Mouse (Mus musculus): ENCODE data around the gene C130032M10Rik. TPM values are rescaled to one million over a fixed set of nuclear protein-coding genes. Genes with fewer than 3 reads are reported as not detected.

The C130032M10Rik gene
- polyA plus RNA-seq, 1 experiment from 2014 or later = 0.16 TPM

DNA sequence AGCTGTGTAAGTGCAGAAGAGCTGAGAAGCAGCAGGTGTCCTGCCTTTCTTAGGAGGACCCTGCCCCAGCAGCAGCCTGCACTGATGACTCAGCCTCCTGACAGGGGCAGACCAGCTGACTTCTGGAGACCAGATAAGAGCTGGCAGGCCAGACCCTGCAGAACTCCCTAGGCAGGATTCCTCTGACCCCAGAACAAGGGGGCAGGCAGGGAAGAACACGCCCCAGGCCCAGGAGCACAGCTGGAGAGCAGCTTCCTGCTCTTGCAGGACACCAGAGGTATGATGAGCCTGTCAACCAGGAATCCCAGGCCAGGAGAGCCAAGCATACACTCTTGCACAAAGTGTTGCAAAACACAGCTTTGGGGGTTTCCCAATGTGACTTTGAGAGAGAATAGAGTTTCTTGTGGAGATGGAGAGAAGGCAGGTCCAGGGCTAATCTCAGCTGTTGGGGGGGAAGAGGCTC is 25.8 kb downstream of the C130032M10Rik start:
- H3K27me3 ChIP-seq (ENCODE audit: insufficient read depth, low read length) = no peaks in the 10 kb centered on the region
- no peak overlapping the region for H3K4me2 ChIP-seq (ENCODE audit: low read length)
- no peak overlapping the region for H3K27ac ChIP-seq
- H3K9ac ChIP-seq (ENCODE audit: low read depth, low read length) = no peak overlapping the region
- no peaks in the 10 kb centered on the region for H3K36me3 ChIP-seq (ENCODE audit: insufficient read depth, low read length)
- ATAC-seq (replicated peaks; ENCODE audit: low FRiP score, low read depth) = no peak
- no peak for TF ChIP-seq CTCF (IDR thresholded peaks at IDR 0.05; ENCODE audit: low read depth)
- H3K4me1 ChIP-seq (replicated peaks; ENCODE audit: insufficient read depth, low read length) = peaks cover 15% of the 10 kb centered on the region
- DNase-seq (ENCODE audit: low spot score) = no peak
- no peak overlapping the region for H3K4me3 ChIP-seq (replicated peaks; ENCODE audit: low read depth, low read length)
- no peaks in the 10 kb centered on the region for H3K9me3 ChIP-seq (replicated peaks; ENCODE audit: low read length)
- 79% methylated on average over 1 of the region's 1 CpGs for WGBS

DNA sequence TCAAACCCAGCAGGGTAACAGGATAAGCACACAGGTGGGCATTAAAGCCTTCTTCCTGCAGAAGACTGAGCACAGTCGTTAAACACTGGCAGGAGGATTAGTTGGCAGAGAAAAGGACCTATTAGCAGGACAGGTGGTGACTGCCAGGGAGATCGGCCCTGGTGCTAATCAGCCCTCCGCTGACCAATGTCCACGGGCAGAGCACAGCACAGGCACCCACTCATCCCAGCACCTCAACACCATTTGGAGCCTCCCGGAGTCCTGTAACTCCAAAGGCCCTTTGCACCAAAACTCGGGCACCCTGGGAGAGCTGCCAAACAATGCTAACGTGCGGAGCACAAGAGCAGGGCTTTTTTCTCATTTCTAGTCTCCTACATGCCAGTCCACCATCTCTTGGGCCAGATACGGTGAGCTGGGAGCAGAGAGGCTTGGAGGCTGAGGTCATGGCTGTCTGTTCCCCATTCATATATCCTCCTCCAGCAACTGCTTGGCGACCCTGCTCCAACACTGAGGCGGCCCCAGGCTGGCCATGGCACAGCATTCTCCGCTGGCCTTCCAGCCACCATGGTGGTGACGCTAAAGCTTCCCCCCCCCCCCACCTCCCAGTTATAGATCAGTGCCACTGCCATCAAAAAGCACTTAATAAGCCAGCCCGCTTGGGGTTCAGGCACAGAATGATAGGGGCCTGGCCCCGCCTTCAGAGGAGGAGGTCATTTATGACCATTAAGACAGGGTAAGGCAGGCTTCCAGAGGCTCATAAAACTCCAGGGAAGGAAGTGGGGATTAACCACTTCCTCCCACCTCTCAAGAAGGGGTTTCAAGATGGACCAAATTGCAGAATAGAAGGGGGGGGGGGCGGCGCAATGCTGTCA is 28.6 kb downstream of the C130032M10Rik start:
- Histone ChIP-seq H3K9me3 (replicated peaks; ENCODE audit: low read length) (no peaks in the 10 kb centered on the region), H3K36me3 (ENCODE audit: insufficient read depth, low read length) (no peaks in the 10 kb centered on the region), H3K27ac (no peak overlapping the region), H3K27me3 (ENCODE audit: insufficient read depth, low read length) (no peaks in the 10 kb centered on the region), H3K4me1 (replicated peaks; ENCODE audit: insufficient read depth, low read length) (peaks cover 22% of the 10 kb centered on the region), H3K4me3 (replicated peaks; ENCODE audit: low read depth, low read length) (no peak overlapping the region), H3K4me2 (ENCODE audit: low read length) (peak overlapping the region; percentile 30), H3K9ac (ENCODE audit: low read depth, low read length) (no peak overlapping the region)
- TF ChIP-seq CTCF (IDR thresholded peaks at IDR 0.05; ENCODE audit: low read depth) = no peak
- DNase-seq (ENCODE audit: low spot score) (peak; percentile 62), ATAC-seq (replicated peaks; ENCODE audit: low FRiP score, low read depth) (no peak)
- WGBS = 47% methylated on average over 17 of the region's 17 CpGs

DNA sequence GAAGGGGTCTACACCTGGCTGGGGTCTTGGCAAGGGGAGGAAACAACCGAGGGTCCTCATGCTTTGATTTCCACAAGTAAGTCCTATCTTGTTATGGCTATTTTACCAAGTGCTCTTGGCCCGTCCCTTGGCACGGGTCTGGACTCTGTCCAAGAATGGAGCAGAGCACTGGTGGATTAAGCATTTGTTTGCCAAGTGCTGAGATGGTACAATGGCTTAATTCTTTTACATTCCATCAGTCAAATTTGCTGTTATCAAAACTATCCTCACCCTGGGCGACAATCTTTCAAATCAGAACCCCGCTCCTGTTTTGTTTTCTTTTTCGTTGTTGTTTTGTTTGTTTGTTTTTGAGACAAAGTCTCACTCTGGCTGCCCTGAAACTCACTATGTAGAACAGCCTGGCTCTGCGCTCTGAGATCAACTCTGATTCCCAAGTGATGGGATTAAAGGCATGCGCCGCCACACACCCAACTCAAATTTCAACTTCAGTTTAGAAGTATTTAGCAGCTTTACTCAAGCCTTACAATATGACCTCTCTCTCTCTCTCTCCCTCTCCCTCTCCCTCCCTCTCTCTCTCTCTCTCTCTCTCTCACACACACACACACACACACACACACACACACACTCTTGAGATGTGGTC is 29.4 kb downstream of the C130032M10Rik start:
- ATAC-seq (replicated peaks; ENCODE audit: low FRiP score, low read depth) = no peak

DNA sequence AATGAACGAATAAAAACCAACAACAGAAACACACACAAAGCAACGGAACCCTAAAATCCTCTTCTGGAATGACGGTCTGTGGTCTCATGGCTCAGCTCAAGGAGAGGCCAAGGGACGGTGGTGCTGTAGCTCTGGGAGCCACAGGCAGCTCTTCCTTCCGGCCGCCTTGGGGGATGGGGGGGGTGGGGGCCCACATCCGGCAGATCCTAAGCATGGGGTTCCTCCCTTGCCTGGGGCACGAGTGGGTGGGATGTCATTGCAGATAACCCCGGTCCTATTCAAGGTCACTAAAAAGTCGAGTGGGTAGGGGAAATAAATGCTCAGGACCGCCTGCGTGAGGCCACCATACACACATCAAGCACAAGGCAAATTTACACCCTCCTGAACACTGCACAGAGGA is 31.3 kb downstream of the C130032M10Rik start:
- ATAC-seq (replicated peaks; ENCODE audit: low FRiP score, low read depth) = no peak
- WGBS = 51% methylated on average over 12 of the region's 12 CpGs
- no peak for TF ChIP-seq CTCF (IDR thresholded peaks at IDR 0.05; ENCODE audit: low read depth)
- DNase-seq (ENCODE audit: low spot score) = no peak
- Histone ChIP-seq H3K9me3 (replicated peaks; ENCODE audit: low read length) (no peaks in the 10 kb centered on the region), H3K4me1 (replicated peaks; ENCODE audit: insufficient read depth, low read length) (peaks cover 22% of the 10 kb centered on the region), H3K4me2 (ENCODE audit: low read length) (no peak overlapping the region), H3K36me3 (ENCODE audit: insufficient read depth, low read length) (no peaks in the 10 kb centered on the region), H3K27me3 (ENCODE audit: insufficient read depth, low read length) (no peaks in the 10 kb centered on the region), H3K4me3 (replicated peaks; ENCODE audit: low read depth, low read length) (no peak overlapping the region), H3K9ac (ENCODE audit: low read depth, low read length) (no peak overlapping the region), H3K27ac (no peak overlapping the region)

More for the DNA sequence above, 29.4 kb downstream of the C130032M10Rik start:
- H3K9ac ChIP-seq (ENCODE audit: low read depth, low read length) = no peak overlapping the region
- no peaks in the 10 kb centered on the region for H3K36me3 ChIP-seq (ENCODE audit: insufficient read depth, low read length)
- H3K4me3 ChIP-seq (replicated peaks; ENCODE audit: low read depth, low read length) = no peak overlapping the region
- no peaks in the 10 kb centered on the region for H3K27me3 ChIP-seq (ENCODE audit: insufficient read depth, low read length)
- H3K4me1 ChIP-seq (replicated peaks; ENCODE audit: insufficient read depth, low read length) = peaks cover 22% of the 10 kb centered on the region
- H3K4me2 ChIP-seq (ENCODE audit: low read length) = peak overlapping the region; percentile 30; the same call in 1 of the 2 replicates
- peak overlapping the region; percentile 13; the same call in 1 of the 2 replicates for H3K27ac ChIP-seq
- WGBS = 29% methylated on average over 9 of the region's 9 CpGs
- H3K9me3 ChIP-seq (replicated peaks; ENCODE audit: low read length) = no peaks in the 10 kb centered on the region
- TF ChIP-seq CTCF (IDR thresholded peaks at IDR 0.05; ENCODE audit: low read depth) = no peak
- no peak for DNase-seq (ENCODE audit: low spot score)

DNA sequence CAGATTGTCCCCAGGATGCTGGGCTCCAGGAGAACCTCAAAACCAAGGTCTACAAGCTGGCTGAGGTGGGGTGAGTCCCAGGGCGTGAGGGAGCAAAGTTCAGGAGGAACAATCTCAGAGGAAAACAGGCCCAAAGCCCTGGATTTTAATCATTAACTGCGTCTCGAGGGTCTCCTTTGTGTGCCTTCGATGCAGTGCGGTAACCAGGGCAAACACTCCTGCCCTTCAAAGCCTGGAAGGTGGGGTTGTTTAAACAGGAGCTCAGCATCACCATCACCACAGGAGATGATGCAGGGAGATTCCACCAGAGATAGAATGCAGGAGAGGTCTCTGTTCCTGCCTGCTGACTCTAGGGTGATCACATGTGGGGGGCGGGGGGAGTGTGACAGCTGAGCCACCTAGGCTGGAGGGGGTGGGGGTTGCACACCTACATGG is 32.2 kb downstream of the C130032M10Rik start:
- TF ChIP-seq CTCF (IDR thresholded peaks at IDR 0.05; ENCODE audit: low read depth) = no peak
- H3K9me3 ChIP-seq (replicated peaks; ENCODE audit: low read length) = no peaks in the 10 kb centered on the region
- H3K9ac ChIP-seq (ENCODE audit: low read depth, low read length) = 0 out of 2 replicates have a peak overlapping the region, but pooled peaks have one; percentile 18
- DNase-seq (ENCODE audit: low spot score) = no peak
- no peak; the same call in 1 of the 2 replicates for ATAC-seq (replicated peaks; ENCODE audit: low FRiP score, low read depth)
- H3K4me3 ChIP-seq (replicated peaks; ENCODE audit: low read depth, low read length) = no peak overlapping the region
- H3K27ac ChIP-seq = peak overlapping the region; percentile 66
- H3K36me3 ChIP-seq (ENCODE audit: insufficient read depth, low read length) = no peaks in the 10 kb centered on the region
- H3K4me1 ChIP-seq (replicated peaks; ENCODE audit: insufficient read depth, low read length) = peaks cover 24% of the 10 kb centered on the region
- WGBS = 57% methylated on average over 6 of the region's 6 CpGs
- H3K4me2 ChIP-seq (ENCODE audit: low read length) = no peak overlapping the region
- no peaks in the 10 kb centered on the region for H3K27me3 ChIP-seq (ENCODE audit: insufficient read depth, low read length)

DNA sequence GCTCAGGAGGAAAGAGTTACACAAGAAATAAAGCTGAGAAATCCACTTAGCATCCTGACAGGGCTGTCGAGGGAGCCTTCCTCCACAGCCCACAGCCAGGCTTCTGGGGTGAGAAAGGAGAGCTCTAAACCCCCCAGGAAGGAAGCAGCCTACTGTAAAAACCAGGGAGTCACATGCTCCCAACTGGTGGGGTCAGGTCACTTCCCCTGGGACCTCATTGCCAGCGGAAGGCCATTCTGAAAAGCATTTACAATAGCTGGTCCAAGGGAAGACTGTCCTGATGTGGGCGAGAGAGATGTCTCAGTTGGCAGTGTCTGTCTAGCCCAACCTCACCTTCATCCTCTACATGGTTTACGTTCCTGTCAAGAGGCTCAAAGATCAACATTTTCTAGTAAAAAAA is 33.0 kb downstream of the C130032M10Rik start:
- Histone ChIP-seq H3K4me2 (ENCODE audit: low read length) (no peak overlapping the region), H3K27me3 (ENCODE audit: insufficient read depth, low read length) (no peaks in the 10 kb centered on the region), H3K27ac (peak overlapping the region; percentile 66; the same call in 1 of the 2 replicates), H3K4me1 (replicated peaks; ENCODE audit: insufficient read depth, low read length) (peaks cover 26% of the 10 kb centered on the region), H3K9me3 (replicated peaks; ENCODE audit: low read length) (no peaks in the 10 kb centered on the region), H3K36me3 (ENCODE audit: insufficient read depth, low read length) (no peaks in the 10 kb centered on the region), H3K9ac (ENCODE audit: low read depth, low read length) (no peak overlapping the region), H3K4me3 (replicated peaks; ENCODE audit: low read depth, low read length) (no peak overlapping the region)
- TF ChIP-seq CTCF (IDR thresholded peaks at IDR 0.05; ENCODE audit: low read depth) = no peak
- DNase-seq (ENCODE audit: low spot score) (no peak), ATAC-seq (replicated peaks; ENCODE audit: low FRiP score, low read depth) (no peak)
- WGBS = 33% methylated on average over 4 of the region's 4 CpGs
